Comparison of ENCODE assay signal across 22 mouse cellular contexts in genomic region chr3:153645803-153646202, GRCm38 (mm10).
DNase-seq lines count a peak whose midpoint lies in the region; ATAC-seq and TF ChIP-seq lines count a peak whose summit lies in the region.
"Had no signal": no experiment of that assay in that cellular context is flagged by ENCODE, and none has a peak within 500 bp of the region (broad histone marks: within the 10 kb centered on the region; RNA-seq: fewer than 3 reads in every experiment).

No protein-coding gene starts in this region.

- ATAC-seq in hindbrain, embryonic 15.5 days (ENCODE audit: low FRiP score, low read depth) = peak; percentile 50; the same call in 1 of the 2 replicates
- ATAC-seq in hindbrain, embryonic 16.5 days = no peak
- peak; percentile 84 for ATAC-seq in lung, embryonic 14.5 days (ENCODE audit: insufficient read depth)
- peak; percentile 29 for ATAC-seq in CD4-positive, CD25-positive, alpha-beta regulatory T cell, adult 4 months
- no peak for ATAC-seq in heart, embryonic 11.5 days (replicated peaks; ENCODE audit: insufficient number of reproducible peaks, low FRiP score, low TSS enrichment)
- ATAC-seq: liver, postnatal 0 days had no signal

- no peaks in the 10 kb centered on the region for H3K9me3 ChIP-seq in hindbrain, embryonic 15.5 days
- no peaks in the 10 kb centered on the region for H3K9me3 ChIP-seq in hindbrain, embryonic 16.5 days (ENCODE audit: control insufficient read depth, low read length)
- H3K9me3 ChIP-seq in lung, embryonic 14.5 days (ENCODE audit: low read depth, low read length) = no peaks in the 10 kb centered on the region
- no peaks in the 10 kb centered on the region for H3K9me3 ChIP-seq in heart, embryonic 11.5 days (replicated peaks; ENCODE audit: control insufficient read depth, low read length)
- H3K9me3 ChIP-seq: embryonic facial prominence, embryonic 13.5 days; limb, embryonic 10.5 days; megakaryocyte, embryonic 14.5 days had no signal

- no peak overlapping the region for H3K4me2 ChIP-seq in hindbrain, embryonic 15.5 days
- H3K4me2 ChIP-seq in hindbrain, embryonic 16.5 days (ENCODE audit: low read length) = no peak overlapping the region
- no peak overlapping the region for H3K4me2 ChIP-seq in lung, embryonic 14.5 days
- H3K4me2 ChIP-seq in heart, embryonic 11.5 days = no peak overlapping the region
- H3K4me2 ChIP-seq: embryonic facial prominence, embryonic 13.5 days had no signal

- TF ChIP-seq CTCF in lung, embryonic 14.5 days (IDR thresholded peaks at IDR 0.05; ENCODE audit: low read depth) = no peak

- no peak overlapping the region for H3K9ac ChIP-seq in hindbrain, embryonic 15.5 days
- no peak overlapping the region for H3K9ac ChIP-seq in hindbrain, embryonic 16.5 days (ENCODE audit: low read depth, low read length)
- H3K9ac ChIP-seq in lung, embryonic 14.5 days = no peak overlapping the region
- no peak overlapping the region for H3K9ac ChIP-seq in heart, embryonic 11.5 days (ENCODE audit: low read depth, low read length)
- H3K9ac ChIP-seq: embryonic facial prominence, embryonic 13.5 days; liver, postnatal 0 days had no signal

- H3K36me3 ChIP-seq in hindbrain, embryonic 15.5 days = no peaks in the 10 kb centered on the region
- H3K36me3 ChIP-seq in hindbrain, embryonic 16.5 days (ENCODE audit: control insufficient read depth, insufficient read depth, low read length) = no peaks in the 10 kb centered on the region
- no peaks in the 10 kb centered on the region for H3K36me3 ChIP-seq in lung, embryonic 14.5 days (ENCODE audit: insufficient read depth)
- H3K36me3 ChIP-seq in heart, embryonic 11.5 days (ENCODE audit: control insufficient read depth, insufficient read depth, low read length) = no peaks in the 10 kb centered on the region
- H3K36me3 ChIP-seq: embryonic facial prominence, embryonic 13.5 days had no signal

- H3K4me1 ChIP-seq in hindbrain, embryonic 15.5 days (replicated peaks) = peaks cover 26% of the 10 kb centered on the region
- peaks cover 8% of the 10 kb centered on the region for H3K4me1 ChIP-seq in hindbrain, embryonic 16.5 days (ENCODE audit: control insufficient read depth, insufficient read depth, low read depth, low read length)
- H3K4me1 ChIP-seq in lung, embryonic 14.5 days (ENCODE audit: insufficient read depth) = no peaks in the 10 kb centered on the region
- H3K4me1 ChIP-seq in heart, embryonic 11.5 days (ENCODE audit: control insufficient read depth, insufficient read depth, low read length) = no peaks in the 10 kb centered on the region

- H3K27ac ChIP-seq in hindbrain, embryonic 15.5 days (replicated peaks) = 0 out of 2 replicates have a peak overlapping the region, but pooled peaks have one; percentile 9
- no peak overlapping the region; the same call in 1 of the 2 replicates for H3K27ac ChIP-seq in hindbrain, embryonic 16.5 days (ENCODE audit: low read depth, low read length)
- no peak overlapping the region for H3K27ac ChIP-seq in lung, embryonic 14.5 days (ENCODE audit: low read depth)
- no peak overlapping the region for H3K27ac ChIP-seq in heart, embryonic 11.5 days (ENCODE audit: low read depth, low read length)
- H3K27ac ChIP-seq: embryonic facial prominence, embryonic 13.5 days; limb, embryonic 10.5 days had no signal

- no peak overlapping the region for H3K4me3 ChIP-seq in hindbrain, embryonic 15.5 days
- H3K4me3 ChIP-seq in hindbrain, embryonic 16.5 days (ENCODE audit: low read length) = no peak overlapping the region
- H3K4me3 ChIP-seq in lung, embryonic 14.5 days (ENCODE audit: low read depth, low read length) = no peak overlapping the region
- H3K4me3 ChIP-seq in heart, embryonic 11.5 days (ENCODE audit: low read depth, low read length) = no peak overlapping the region
- H3K4me3 ChIP-seq: embryonic facial prominence, embryonic 13.5 days; limb, embryonic 10.5 days; megakaryocyte, embryonic 14.5 days had no signal

- DNase-seq in lung, embryonic 14.5 days = peak; percentile 29
- no peak for DNase-seq in lung, postnatal 36 days
- DNase-seq in natural killer cell, adult 2 months (ENCODE audit: low spot score in 2 of 2) = peak; percentile 2 to 41
- no peak for DNase-seq in retina, postnatal 1 day
- DNase-seq: adrenal gland, postnatal 10 days; B cell, adult 2 months; cerebellum, adult 11 months; cerebellum, postnatal 14 days; heart, postnatal 36 days; kidney, postnatal 25 days; layer of hippocampus, adult 9-11 months; liver, postnatal 0 days; midbrain, embryonic 14.5 days; right cerebral cortex, adult 18-20 months; thymus, postnatal 14 days had no signal

- H3K27me3 ChIP-seq in hindbrain, embryonic 15.5 days = no peaks in the 10 kb centered on the region
- H3K27me3 ChIP-seq in hindbrain, embryonic 16.5 days (replicated peaks; ENCODE audit: control insufficient read depth, insufficient read depth, low read length) = no peaks in the 10 kb centered on the region
- no peaks in the 10 kb centered on the region for H3K27me3 ChIP-seq in lung, embryonic 14.5 days (ENCODE audit: insufficient read depth, low read length)
- no peaks in the 10 kb centered on the region for H3K27me3 ChIP-seq in heart, embryonic 11.5 days (ENCODE audit: control insufficient read depth, insufficient read depth, low read length)
- H3K27me3 ChIP-seq: embryonic facial prominence, embryonic 13.5 days; megakaryocyte, embryonic 14.5 days had no signal

- WGBS in hindbrain, embryonic 15.5 days = 51% methylated on average over 7 of the region's 7 CpGs
- WGBS in hindbrain, embryonic 16.5 days = 57% methylated on average over 7 of the region's 7 CpGs
- WGBS in lung, embryonic 14.5 days = 70% methylated on average over 7 of the region's 7 CpGs
- 66% methylated on average over 7 of the region's 7 CpGs for WGBS in heart, embryonic 11.5 days (ENCODE audit: insufficient replicate concordance)

Comparison
In these comparisons a context has a peak if more than half of its experiments do, and no peak if none do; other contexts are left out.
1. ATAC-seq: peak in hindbrain, embryonic 15.5 days (single experiment), lung, embryonic 14.5 days (single experiment) and CD4-positive, CD25-positive, alpha-beta regulatory T cell, adult 4 months (single experiment); none in hindbrain, embryonic 16.5 days (single experiment) and heart, embryonic 11.5 days (single experiment).
2. DNase-seq: peak in lung, embryonic 14.5 days (single experiment) and natural killer cell, adult 2 months (2 of 2); none in lung, postnatal 36 days (single experiment) and retina, postnatal 1 day (single experiment).